In the genomic region with DNA sequence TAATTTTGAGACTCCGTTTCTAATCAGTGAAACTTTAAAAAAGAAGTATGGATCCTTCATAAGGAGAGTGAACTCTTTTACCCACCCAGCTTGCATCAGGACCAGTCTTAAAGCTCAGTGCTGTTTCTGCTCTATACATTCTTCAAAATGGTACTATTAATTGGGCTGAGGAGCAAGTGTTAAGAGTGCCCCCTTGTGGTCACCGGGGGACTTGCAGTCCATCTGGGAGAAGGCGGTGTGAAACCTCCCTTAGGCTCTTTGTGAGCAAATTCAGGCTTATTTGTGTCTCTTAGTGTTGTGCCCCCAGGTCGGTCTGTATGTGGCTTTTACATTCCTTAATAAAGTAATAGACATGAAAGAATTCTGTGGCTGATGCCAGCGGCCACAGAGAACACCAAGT, we compare ENCODE assay signal across 9 mouse cellular contexts. TPM values are rescaled to one million over a fixed set of nuclear protein-coding genes. Genes with fewer than 3 reads are reported as not detected.
A peak's percentile ranks its signal among the peaks of the same experiment; 100 is the strongest.
DNase-seq lines count a peak whose midpoint lies in the region; ATAC-seq lines count a peak whose summit lies in the region.
"Had no signal": no experiment of that assay in that cellular context is flagged by ENCODE, and none has a peak within 500 bp of the region (broad histone marks: within the 10 kb centered on the region; RNA-seq: fewer than 3 reads in every experiment).

No protein-coding gene starts in this region.

- no peaks in the 10 kb centered on the region for H3K4me1 ChIP-seq in midbrain, embryonic 11.5 days (ENCODE audit: control insufficient read depth, insufficient read depth, low read length)
- H3K4me1 ChIP-seq in midbrain, embryonic 16.5 days (ENCODE audit: control insufficient read depth, insufficient read depth, low read length) = no peaks in the 10 kb centered on the region
- H3K4me1 ChIP-seq in forebrain, embryonic 13.5 days = peaks cover 16% of the 10 kb centered on the region
- no peaks in the 10 kb centered on the region; the same call in 1 of the 2 replicates for H3K4me1 ChIP-seq in limb, embryonic 11.5 days (ENCODE audit: control insufficient read depth, insufficient read depth, low read length)
- H3K4me1 ChIP-seq: heart, embryonic 15.5 days had no signal

- no peak overlapping the region for H3K27ac ChIP-seq in midbrain, embryonic 11.5 days (ENCODE audit: low read depth, low read length)
- H3K27ac ChIP-seq in midbrain, embryonic 16.5 days (ENCODE audit: low read length) = no peak overlapping the region
- no peak overlapping the region for H3K27ac ChIP-seq in forebrain, embryonic 13.5 days
- H3K27ac ChIP-seq in limb, embryonic 11.5 days (replicated peaks; ENCODE audit: low read depth, low read length) = no peak overlapping the region
- H3K27ac ChIP-seq: heart, embryonic 15.5 days had no signal

- H3K9ac ChIP-seq in midbrain, embryonic 11.5 days (ENCODE audit: low read length) = no peak overlapping the region
- no peak overlapping the region for H3K9ac ChIP-seq in midbrain, embryonic 16.5 days (ENCODE audit: low read depth, low read length)
- H3K9ac ChIP-seq in forebrain, embryonic 13.5 days = no peak overlapping the region
- H3K9ac ChIP-seq in limb, embryonic 11.5 days (ENCODE audit: low read length) = no peak overlapping the region
- H3K9ac ChIP-seq: heart, embryonic 15.5 days had no signal

- no peak overlapping the region for H3K4me3 ChIP-seq in midbrain, embryonic 11.5 days (ENCODE audit: low read depth, low read length)
- H3K4me3 ChIP-seq in midbrain, embryonic 16.5 days (ENCODE audit: low read depth, low read length) = no peak overlapping the region
- H3K4me3 ChIP-seq in forebrain, embryonic 13.5 days = no peak overlapping the region
- no peak overlapping the region for H3K4me3 ChIP-seq in limb, embryonic 11.5 days (ENCODE audit: low read depth, low read length)
- H3K4me3 ChIP-seq: heart, embryonic 15.5 days had no signal

- no peaks in the 10 kb centered on the region for H3K9me3 ChIP-seq in midbrain, embryonic 11.5 days (ENCODE audit: control insufficient read depth, low read length)
- no peaks in the 10 kb centered on the region for H3K9me3 ChIP-seq in midbrain, embryonic 16.5 days (replicated peaks; ENCODE audit: control insufficient read depth, low read length, poor library complexity, severe bottlenecking)
- no peaks in the 10 kb centered on the region for H3K9me3 ChIP-seq in forebrain, embryonic 13.5 days (replicated peaks)
- no peaks in the 10 kb centered on the region for H3K9me3 ChIP-seq in limb, embryonic 11.5 days (ENCODE audit: control insufficient read depth, low read length)
- H3K9me3 ChIP-seq: heart, embryonic 15.5 days had no signal

- ATAC-seq in midbrain, embryonic 11.5 days (ENCODE audit: low FRiP score) = peak; percentile 27; the same call in 1 of the 2 replicates
- no peak for ATAC-seq in midbrain, embryonic 16.5 days
- peak; percentile 24; the same call in 1 of the 2 replicates for ATAC-seq in forebrain, embryonic 13.5 days
- no peak for ATAC-seq in limb, embryonic 11.5 days (ENCODE audit: insufficient number of reproducible peaks, low FRiP score, low TSS enrichment, low read depth)

- no peaks in the 10 kb centered on the region for H3K27me3 ChIP-seq in midbrain, embryonic 11.5 days (ENCODE audit: control insufficient read depth, insufficient read depth, low read length)
- no peaks in the 10 kb centered on the region for H3K27me3 ChIP-seq in midbrain, embryonic 16.5 days (ENCODE audit: control insufficient read depth, insufficient read depth, low read depth, low read length)
- H3K27me3 ChIP-seq in forebrain, embryonic 13.5 days = peaks cover 4% of the 10 kb centered on the region; the same call in 1 of the 2 replicates
- H3K27me3 ChIP-seq in limb, embryonic 11.5 days (ENCODE audit: control insufficient read depth, insufficient read depth, low read length) = no peaks in the 10 kb centered on the region
- H3K27me3 ChIP-seq: heart, embryonic 15.5 days had no signal

- 19% methylated on average over 5 of the region's 5 CpGs for WGBS in midbrain, embryonic 11.5 days
- WGBS in midbrain, embryonic 16.5 days = 16% methylated on average over 5 of the region's 5 CpGs
- 17% methylated on average over 5 of the region's 5 CpGs for WGBS in forebrain, embryonic 13.5 days
- WGBS in limb, embryonic 11.5 days = 16% methylated on average over 5 of the region's 5 CpGs

- no peak overlapping the region for H3K4me2 ChIP-seq in midbrain, embryonic 11.5 days
- no peak overlapping the region for H3K4me2 ChIP-seq in midbrain, embryonic 16.5 days (ENCODE audit: low read length)
- H3K4me2 ChIP-seq in forebrain, embryonic 13.5 days = no peak overlapping the region
- no peak overlapping the region for H3K4me2 ChIP-seq in limb, embryonic 11.5 days (ENCODE audit: low read depth, severe bottlenecking)
- H3K4me2 ChIP-seq: heart, embryonic 15.5 days had no signal

- DNase-seq in midbrain, embryonic 11.5 days (ENCODE audit: low spot score, missing footprints) = peak; percentile 98
- DNase-seq in brain, adult 2 months (ENCODE audit: low read depth, low spot score) = peak; percentile 75
- peak; percentile 50 for DNase-seq in induced T-regulatory cell, adult 2 months (ENCODE audit: low read depth)
- DNase-seq in limb, embryonic 11.5 days (ENCODE audit: low spot score) = peak; percentile 87
- DNase-seq in retina, embryonic 14.5 days (ENCODE audit: low spot score) = peak; percentile 88
- DNase-seq in urinary bladder, postnatal 25 days (ENCODE audit: low spot score) = peak; percentile 64

- H3K36me3 ChIP-seq in midbrain, embryonic 11.5 days (ENCODE audit: control insufficient read depth, insufficient read depth, low read length) = no peaks in the 10 kb centered on the region
- H3K36me3 ChIP-seq in midbrain, embryonic 16.5 days (ENCODE audit: control insufficient read depth, insufficient read depth, low read length) = no peaks in the 10 kb centered on the region
- no peaks in the 10 kb centered on the region for H3K36me3 ChIP-seq in forebrain, embryonic 13.5 days (ENCODE audit: poor library complexity, severe bottlenecking)
- H3K36me3 ChIP-seq in limb, embryonic 11.5 days (ENCODE audit: control insufficient read depth, insufficient read depth, low read length) = no peaks in the 10 kb centered on the region
- H3K36me3 ChIP-seq: heart, embryonic 15.5 days had no signal

RNA-seq across cellular contexts. Expression of a gene that starts 56.6 kb away (rescaled TPM):
- polyA plus RNA-seq in midbrain, embryonic 11.5 days (2014; fragmentation: Nextera tagmentation; extraction: Ambion mirVana) = 1.9 and 2.2 TPM in 2 replicates
- polyA plus RNA-seq in midbrain, embryonic 16.5 days (2015; fragmentation: Nextera tagmentation; extraction: Ambion mirVana) = 8.1 and 10.8 TPM in 2 replicates
- polyA plus RNA-seq in forebrain, embryonic 13.5 days (2015; fragmentation: Nextera tagmentation; extraction: Ambion mirVana) = 2.4 and 3.5 TPM in 2 replicates
- 0.05 TPM in 1 of 2 replicates, not detected in the other for polyA plus RNA-seq in limb, embryonic 11.5 days (2014; fragmentation: Nextera tagmentation; extraction: Ambion mirVana)

Comparison
In these comparisons a context has a peak if more than half of its experiments do, and no peak if none do; other contexts are left out.
1. ATAC-seq: peak in midbrain, embryonic 11.5 days (single experiment) and forebrain, embryonic 13.5 days (single experiment); none in midbrain, embryonic 16.5 days (single experiment) and limb, embryonic 11.5 days (single experiment).
2. Peak in every context shown above with its lines, with median percentiles within 50 percentile points of each other: DNase-seq.